Mouse (Mus musculus) liver, embryonic 12.5 days (tissue): ENCODE measurements around the gene Mlh1. TPM values are rescaled to one million over a fixed set of nuclear protein-coding genes. Genes with fewer than 3 reads are reported as not detected.

ENCODE experiments used
- ATAC-seq: fragments of 200-750 bp; cut with Nextera tagmentation; 2 replicates; pipeline ENCODE4 v1.8.0; 2017; ENCODE audit warnings: moderate number of reproducible peaks, mild to moderate bottlenecking, moderate library complexity
- H3K27ac ChIP-seq: fragments of 300-500 bp; sonication (generic); 2 replicates; pipeline ENCODE4 v1.5.1; 2016; ENCODE audit warnings: mild to moderate bottlenecking
- H3K27me3 ChIP-seq: fragments of 300-500 bp; sonication (generic); replicated peaks from 2 replicates; pipeline ENCODE4 v1.6.1; 2016; ENCODE audit warnings: mild to moderate bottlenecking, moderate library complexity
- H3K36me3 ChIP-seq: fragments of 300-500 bp; sonication (generic); 2 replicates; pipeline ENCODE4 v1.6.1; 2016; ENCODE audit warnings: mild to moderate bottlenecking, moderate library complexity
- H3K4me1 ChIP-seq: fragments of 300-500 bp; sonication (generic); 2 replicates; pipeline ENCODE4 v1.6.1; 2016
- H3K4me2 ChIP-seq: fragments of 300-500 bp; sonication (generic); 2 replicates; pipeline ENCODE4 v1.6.1; 2016; ENCODE audit warnings: mild to moderate bottlenecking, moderate library complexity
- H3K4me3 ChIP-seq: fragments of 300-500 bp; sonication (generic); 2 replicates; pipeline ENCODE4 v1.5.1; 2016; ENCODE audit warnings: mild to moderate bottlenecking, moderate library complexity
- H3K9ac ChIP-seq: fragments of 300-500 bp; sonication (generic); 2 replicates; pipeline ENCODE4 v1.6.1; 2016; ENCODE audit warnings: mild to moderate bottlenecking, moderate library complexity
- H3K9me3 ChIP-seq: fragments of 300-500 bp; sonication (generic); replicated peaks from 2 replicates; pipeline ENCODE4 v1.6.1; 2016; ENCODE audit warnings: mild to moderate bottlenecking, moderate library complexity
- WGBS: fragments of 180-500 bp; shearing (Covaris S2); methylation state at CpG from one replicate; pipeline ENCODE4 v1.1.7; 2016; ENCODE audit not compliant: insufficient replicate concordance; 5-methylcytosine and 5-hydroxymethylcytosine counted together
- polyA plus RNA-seq: library from polyadenylated mRNA; unstranded; fragments of >200 nt; fragmentation: Nextera tagmentation; extraction: Ambion mirVana; gene quantifications from 2 replicates; pipeline ENCODE4 v1.2.1, GENCODE M21; 2016

Gene Mlh1
- polyA plus RNA-seq, 1 experiment from 2014 or later, result 35.8 TPM

DNA sequence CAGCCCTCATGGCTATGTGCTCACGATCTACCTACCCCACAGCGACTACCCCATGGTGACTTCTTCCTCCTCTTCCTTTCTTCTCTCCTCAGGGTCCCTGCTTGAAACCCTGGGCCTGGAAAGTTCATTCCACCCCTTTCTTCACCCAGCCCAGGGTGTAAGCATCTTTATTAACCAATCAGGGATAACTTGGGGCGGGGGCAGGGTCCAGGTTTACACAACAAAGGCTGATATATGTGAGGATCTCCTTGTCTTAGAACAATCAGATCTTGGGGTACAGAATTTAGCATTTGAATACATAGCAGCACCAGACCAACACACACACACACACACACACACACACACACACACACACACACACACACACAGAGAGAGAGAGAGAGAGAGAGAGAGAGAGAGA lies 13.5 kb upstream of the Mlh1 start:
- no peak overlapping the region for H3K27ac ChIP-seq
- no peak for ATAC-seq
- H3K4me2 ChIP-seq, result no peak overlapping the region
- H3K27me3 ChIP-seq, result no peaks in the 10 kb centered on the region
- H3K9me3 ChIP-seq, result no peaks in the 10 kb centered on the region
- H3K9ac ChIP-seq, result no peak overlapping the region
- no peak overlapping the region for H3K4me3 ChIP-seq
- H3K36me3 ChIP-seq, result no peaks in the 10 kb centered on the region
- H3K4me1 ChIP-seq, result peaks cover 11% of the 10 kb centered on the region
- 39% methylated on average over 3 of the region's 3 CpGs for WGBS

DNA sequence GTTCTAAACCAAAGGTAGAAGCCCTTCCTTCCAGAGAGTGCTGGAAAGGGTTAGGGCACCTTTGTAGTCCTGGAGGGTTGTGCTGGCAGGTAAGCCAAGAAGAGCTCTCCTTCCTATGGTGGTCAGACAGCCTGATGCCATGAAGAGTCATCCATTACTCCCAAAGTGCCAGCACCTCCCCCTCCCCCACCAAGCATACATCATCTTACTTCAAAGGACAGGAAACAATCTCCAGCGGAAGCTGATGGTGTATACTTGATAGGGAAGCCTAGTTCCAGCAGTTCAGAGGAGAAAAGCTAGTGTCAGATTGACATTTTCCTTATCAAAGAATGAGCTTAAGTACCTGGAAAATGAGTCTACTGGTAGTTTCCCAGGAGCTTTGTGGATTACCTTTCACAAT lies 3.6 kb upstream of the Mlh1 start:
- Histone ChIP-seq H3K4me1 (peaks cover 51% of the 10 kb centered on the region), H3K9me3 (no peaks in the 10 kb centered on the region), H3K4me2 (peak overlapping the region; percentile 89), H3K27ac (no peak overlapping the region), H3K36me3 (peaks cover 53% of the 10 kb centered on the region), H3K4me3 (peak overlapping the region; percentile 28), H3K9ac (0 out of 2 replicates have a peak overlapping the region, but pooled peaks have one; percentile 17), H3K27me3 (no peaks in the 10 kb centered on the region)
- WGBS, result 21% methylated on average over 1 of the region's 1 CpGs
- no peak for ATAC-seq

DNA sequence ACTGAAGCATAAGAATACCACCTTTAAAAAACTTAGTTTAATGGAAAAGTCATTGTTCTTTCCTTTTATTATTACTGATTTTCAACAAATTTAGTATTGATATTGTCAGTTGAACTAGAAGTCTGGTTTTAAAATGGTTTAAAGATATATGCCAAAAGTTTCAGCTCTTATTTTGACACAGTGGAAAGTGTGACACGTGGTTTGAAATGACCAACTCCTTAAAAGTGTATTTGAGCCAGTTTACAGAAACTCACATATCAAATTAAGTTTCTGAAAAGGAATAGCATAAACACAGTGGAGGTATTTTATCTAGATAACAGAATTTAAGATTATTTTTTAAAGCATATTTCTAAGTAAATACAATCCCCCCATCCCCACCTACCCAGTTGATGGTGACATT lies 2.4 kb upstream of the Mlh1 start:
- 87% methylated on average over 1 of the region's 1 CpGs for WGBS
- peaks cover 61% of the 10 kb centered on the region for H3K4me1 ChIP-seq
- no peak for ATAC-seq

DNA sequence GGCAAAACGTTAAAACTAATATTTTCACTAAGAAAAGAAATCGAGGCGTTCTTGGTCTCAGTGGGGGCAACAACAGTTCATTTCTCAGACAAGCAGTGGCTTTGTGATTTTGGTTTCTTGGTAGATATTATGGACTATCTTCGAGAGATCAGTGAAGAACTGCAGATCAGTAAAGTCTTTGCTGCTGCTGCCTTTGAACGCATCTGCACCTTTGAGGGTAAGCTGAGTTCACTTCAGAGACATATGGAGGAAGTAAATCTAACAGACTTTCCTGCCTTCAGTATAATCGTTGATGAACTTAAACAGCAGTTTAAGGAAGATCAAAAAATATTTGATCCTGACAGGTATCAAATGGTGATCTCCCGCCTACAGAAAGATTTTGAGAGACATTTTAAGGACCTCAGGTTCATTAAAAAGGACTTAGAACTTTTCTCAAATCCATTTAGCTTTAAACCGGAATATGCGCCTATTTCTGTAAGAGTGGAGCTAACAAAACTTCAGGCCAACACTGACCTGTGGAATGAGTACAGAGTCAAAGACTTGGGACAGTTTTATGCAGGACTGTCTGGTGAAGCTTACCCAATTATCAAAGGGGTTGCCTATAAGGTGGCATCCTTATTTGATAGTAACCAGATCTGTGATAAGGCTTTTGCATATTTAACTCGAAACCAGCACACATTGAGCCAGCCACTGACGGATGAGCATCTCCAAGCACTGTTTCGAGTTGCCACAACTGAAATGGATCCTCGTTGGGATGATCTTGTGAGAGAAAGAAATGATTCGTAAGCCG lies 1.6 kb upstream of the Mlh1 start:
- Histone ChIP-seq H3K9me3 (no peaks in the 10 kb centered on the region), H3K36me3 (peaks cover 36% of the 10 kb centered on the region), H3K9ac (peak overlapping the region; percentile 97), H3K27me3 (no peaks in the 10 kb centered on the region), H3K4me1 (peaks cover 61% of the 10 kb centered on the region), H3K27ac (peak overlapping the region; percentile 99), H3K4me2 (peak overlapping the region; percentile 89), H3K4me3 (peak overlapping the region; percentile 92)
- no peak for ATAC-seq
- 63% methylated on average over 15 of the region's 15 CpGs for whole genome bisulfite sequencing

More for the DNA sequence above, 2.4 kb upstream of the Mlh1 start:
- peak overlapping the region; percentile 92 for H3K4me3 ChIP-seq
- H3K36me3 ChIP-seq, result peaks cover 44% of the 10 kb centered on the region
- H3K27ac ChIP-seq, result no peak overlapping the region
- no peaks in the 10 kb centered on the region for H3K9me3 ChIP-seq
- peak overlapping the region; percentile 89 for H3K4me2 ChIP-seq
- H3K27me3 ChIP-seq, result no peaks in the 10 kb centered on the region
- H3K9ac ChIP-seq, result peak overlapping the region; percentile 97; the same call in 1 of the 2 replicates

DNA sequence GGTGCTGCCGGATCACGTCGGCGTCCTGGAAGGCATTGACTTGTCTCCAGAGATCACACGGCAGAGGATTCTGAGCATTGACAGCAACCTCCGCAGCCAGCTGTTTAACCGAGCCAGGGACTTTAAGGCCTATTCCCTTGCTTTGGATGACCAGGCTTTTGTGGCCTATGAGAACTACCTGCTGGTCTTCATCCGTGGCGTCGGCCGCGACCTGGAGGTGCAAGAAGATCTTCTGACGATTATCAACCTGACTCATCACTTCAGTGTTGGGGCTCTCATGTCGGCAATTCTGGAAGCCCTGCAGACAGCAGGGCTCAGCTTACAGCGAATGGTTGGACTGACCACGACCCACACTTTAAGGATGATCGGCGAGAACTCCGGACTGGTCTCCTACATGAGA lies 765 bp upstream of the Mlh1 start:
- Histone ChIP-seq H3K27ac (peak overlapping the region; percentile 99), H3K4me2 (peak overlapping the region; percentile 89), H3K9me3 (no peaks in the 10 kb centered on the region), H3K4me3 (peak overlapping the region; percentile 92), H3K36me3 (peaks cover 36% of the 10 kb centered on the region), H3K9ac (peak overlapping the region; percentile 97), H3K4me1 (peaks cover 61% of the 10 kb centered on the region), H3K27me3 (no peaks in the 10 kb centered on the region)
- ATAC-seq, result no peak
- 7% methylated on average over 19 of the region's 19 CpGs for WGBS

DNA sequence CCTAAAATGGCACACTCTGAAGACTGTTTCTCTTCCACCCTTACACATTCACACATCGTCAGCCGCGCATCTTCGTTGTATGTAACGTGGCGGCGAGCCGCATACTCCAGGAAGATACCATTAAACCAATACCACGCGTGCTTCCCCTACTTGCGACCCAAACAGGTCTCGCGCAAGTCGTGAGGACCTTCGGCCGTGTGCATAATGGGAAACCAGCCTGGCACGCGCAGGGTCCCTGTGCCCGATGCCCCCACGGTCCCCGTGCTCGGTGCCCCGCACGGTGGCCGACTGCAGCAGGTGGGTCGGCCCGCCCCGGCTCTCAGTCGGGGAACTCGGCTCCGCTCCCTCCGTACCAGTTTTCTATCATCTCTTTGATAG lies 546 bp downstream of the Mlh1 start:
- peak overlapping the region; percentile 69 for H3K4me2 ChIP-seq
- no peaks in the 10 kb centered on the region for H3K27me3 ChIP-seq
- H3K4me3 ChIP-seq, result peak overlapping the region; percentile 92
- ATAC-seq, result peak; percentile 48
- peak overlapping the region; percentile 89 for H3K9ac ChIP-seq
- no peaks in the 10 kb centered on the region for H3K9me3 ChIP-seq
- peak overlapping the region; percentile 94 for H3K27ac ChIP-seq
- WGBS, result under 1% methylated on average over 32 of the region's 32 CpGs
- peaks cover 53% of the 10 kb centered on the region for H3K4me1 ChIP-seq
- H3K36me3 ChIP-seq, result peaks cover 37% of the 10 kb centered on the region

DNA sequence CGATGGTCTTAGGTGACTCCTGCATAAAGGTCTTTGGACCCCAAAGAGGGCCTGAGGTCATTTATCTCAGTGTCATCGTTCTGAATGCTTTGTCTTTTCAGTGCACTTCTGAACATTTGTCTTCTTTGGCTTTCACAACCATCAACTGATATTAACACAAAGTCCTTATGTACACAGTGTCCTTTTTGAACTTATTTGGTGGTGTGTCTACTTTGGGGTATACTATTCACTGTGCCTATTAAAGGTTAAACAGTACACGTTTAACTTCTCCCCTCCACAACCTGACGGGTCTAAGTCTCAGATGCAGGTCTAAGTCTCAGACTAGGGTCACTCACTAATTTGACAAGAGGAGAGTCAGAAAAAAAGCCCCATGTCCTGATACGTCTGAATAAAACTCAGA lies 985 bp downstream of the Mlh1 start:
- no peak for ATAC-seq
- H3K36me3 ChIP-seq, result peaks cover 42% of the 10 kb centered on the region
- H3K27me3 ChIP-seq, result no peaks in the 10 kb centered on the region
- 4% methylated on average over 5 of the region's 5 CpGs for WGBS
- peak overlapping the region; percentile 92 for H3K4me3 ChIP-seq
- peak overlapping the region; percentile 94 for H3K27ac ChIP-seq
- H3K9me3 ChIP-seq, result no peaks in the 10 kb centered on the region
- peaks cover 48% of the 10 kb centered on the region for H3K4me1 ChIP-seq
- peak overlapping the region; percentile 89 for H3K9ac ChIP-seq
- peak overlapping the region; percentile 69 for H3K4me2 ChIP-seq

DNA sequence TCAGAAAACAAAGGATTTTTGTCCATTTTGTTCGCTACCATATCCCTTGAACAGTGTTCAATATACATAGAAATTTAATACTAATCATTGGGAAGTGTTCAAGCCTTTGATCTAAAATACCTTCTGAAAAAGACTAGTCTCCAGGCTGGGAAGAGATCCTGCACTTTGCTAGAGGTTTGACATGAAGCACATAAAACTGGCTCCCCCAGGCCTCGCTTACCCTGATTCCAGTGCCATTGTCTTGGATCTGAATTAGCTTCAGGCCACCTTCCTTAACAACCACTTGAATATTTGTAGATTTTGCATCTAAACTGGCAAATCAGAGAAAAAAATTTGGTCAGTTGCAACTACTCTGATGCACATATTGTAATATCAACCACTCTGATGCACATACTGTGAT lies 3.6 kb downstream of the Mlh1 start:
- H3K27ac ChIP-seq, result no peak overlapping the region
- peaks cover 22% of the 10 kb centered on the region for H3K4me1 ChIP-seq
- ATAC-seq, result no peak
- H3K9ac ChIP-seq, result no peak overlapping the region
- H3K27me3 ChIP-seq, result no peaks in the 10 kb centered on the region
- peaks cover 51% of the 10 kb centered on the region for H3K36me3 ChIP-seq
- no peak overlapping the region for H3K4me3 ChIP-seq
- no peak overlapping the region for H3K4me2 ChIP-seq
- WGBS, result 93% methylated on average over 2 of the region's 2 CpGs
- no peaks in the 10 kb centered on the region for H3K9me3 ChIP-seq

DNA sequence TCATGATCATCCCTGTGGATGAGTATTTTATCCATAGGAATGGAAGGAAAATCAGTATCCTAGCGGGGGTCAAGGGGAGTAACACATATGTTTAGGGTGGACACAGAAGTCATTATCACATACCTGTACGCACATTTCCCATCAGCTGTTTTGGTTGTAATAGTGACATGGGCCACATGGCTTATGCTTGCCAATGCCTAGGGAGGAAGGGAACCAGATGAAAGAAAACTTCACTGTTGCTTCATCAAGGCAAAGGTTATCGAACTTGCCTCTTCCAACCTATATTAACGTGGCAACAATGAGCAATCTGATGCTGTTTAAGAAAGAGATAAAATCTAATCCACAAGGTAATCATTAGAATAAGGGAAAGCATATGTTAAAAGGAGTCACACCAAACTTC lies 10.2 kb downstream of the Mlh1 start:
- Histone ChIP-seq H3K4me3 (no peak overlapping the region), H3K27me3 (no peaks in the 10 kb centered on the region), H3K9ac (no peak overlapping the region), H3K27ac (no peak overlapping the region), H3K9me3 (no peaks in the 10 kb centered on the region), H3K4me1 (no peaks in the 10 kb centered on the region), H3K36me3 (peaks cover 93% of the 10 kb centered on the region), H3K4me2 (no peak overlapping the region)
- WGBS, result 82% methylated on average over 4 of the region's 4 CpGs
- ATAC-seq, result no peak

DNA sequence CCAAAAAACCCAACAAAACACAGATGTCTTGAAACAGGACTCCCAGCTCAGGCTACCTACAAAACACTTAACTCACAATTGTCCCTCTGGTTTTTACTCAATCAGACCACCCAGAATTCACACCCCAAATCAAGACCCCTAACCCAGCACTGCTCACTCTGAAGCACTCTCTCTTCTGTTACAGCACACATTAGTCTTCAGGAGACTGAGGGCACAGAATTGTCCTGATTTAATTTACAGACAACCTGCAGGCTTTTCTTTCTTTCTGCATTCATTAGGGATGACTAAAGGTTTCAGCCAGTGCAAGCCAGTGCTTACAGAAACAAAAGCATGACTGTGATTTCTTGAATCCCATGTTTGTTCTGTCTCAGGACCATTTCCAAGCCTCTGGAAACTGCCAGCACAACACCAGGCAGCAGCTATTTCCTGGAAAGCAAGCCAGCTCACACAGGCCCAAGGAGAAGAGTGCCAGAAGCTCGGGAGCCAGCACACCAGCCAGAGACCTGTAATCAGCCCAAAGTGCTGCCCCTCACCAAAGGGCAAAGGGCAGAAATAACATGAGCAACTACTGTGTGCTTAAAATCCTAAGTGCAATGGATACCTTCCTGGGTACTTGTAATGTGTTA lies 11.1 kb downstream of the Mlh1 start:
- no peak for ATAC-seq
- H3K9me3 ChIP-seq, result no peaks in the 10 kb centered on the region
- H3K9ac ChIP-seq, result no peak overlapping the region
- no peaks in the 10 kb centered on the region for H3K4me1 ChIP-seq
- H3K27me3 ChIP-seq, result no peaks in the 10 kb centered on the region
- H3K27ac ChIP-seq, result no peak overlapping the region
- no peak overlapping the region for H3K4me2 ChIP-seq
- peaks cover 92% of the 10 kb centered on the region for H3K36me3 ChIP-seq
- WGBS, result 56% methylated on average over 1 of the region's 1 CpGs
- H3K4me3 ChIP-seq, result no peak overlapping the region

DNA sequence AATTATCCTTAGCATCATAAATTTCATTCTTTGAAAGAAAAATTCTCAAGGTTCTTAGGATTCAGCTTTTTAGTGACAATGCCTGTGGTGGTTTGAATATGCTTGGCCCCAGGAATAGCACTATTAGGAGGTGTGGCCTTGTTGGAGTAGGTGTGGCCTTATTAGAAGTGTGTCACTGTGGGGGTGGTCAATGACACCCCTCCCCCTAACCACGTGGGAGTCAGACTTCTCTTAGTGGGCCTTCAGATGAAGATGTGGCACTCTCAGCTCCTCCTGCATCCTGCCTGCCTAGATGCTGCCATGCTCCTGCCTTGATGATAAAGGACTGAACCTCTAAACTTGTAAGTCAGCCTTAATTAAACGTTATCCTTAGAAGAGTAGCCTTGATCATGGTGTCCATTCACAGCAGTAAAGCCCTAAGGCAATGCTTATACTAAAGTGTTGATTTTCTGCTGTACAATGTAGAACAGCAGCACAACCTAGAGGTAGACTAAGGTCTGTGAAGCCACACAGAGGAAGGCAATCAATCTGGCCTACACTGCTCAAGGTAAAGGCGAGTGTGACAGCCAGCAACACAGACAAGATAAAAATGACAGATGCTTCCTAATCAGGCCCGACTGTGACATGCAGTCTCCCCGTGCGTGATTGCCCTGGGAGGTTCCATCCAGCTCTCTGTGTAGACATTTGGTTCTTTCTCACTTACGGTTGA lies 19.3 kb downstream of the Mlh1 start:
- no peak for ATAC-seq
- Histone ChIP-seq H3K27ac (no peak overlapping the region), H3K4me2 (no peak overlapping the region), H3K4me3 (no peak overlapping the region), H3K27me3 (no peaks in the 10 kb centered on the region), H3K9me3 (no peaks in the 10 kb centered on the region), H3K9ac (no peak overlapping the region), H3K36me3 (peaks cover 97% of the 10 kb centered on the region), H3K4me1 (peaks cover 8% of the 10 kb centered on the region)
- WGBS, result 56% methylated on average over 7 of the region's 7 CpGs

DNA sequence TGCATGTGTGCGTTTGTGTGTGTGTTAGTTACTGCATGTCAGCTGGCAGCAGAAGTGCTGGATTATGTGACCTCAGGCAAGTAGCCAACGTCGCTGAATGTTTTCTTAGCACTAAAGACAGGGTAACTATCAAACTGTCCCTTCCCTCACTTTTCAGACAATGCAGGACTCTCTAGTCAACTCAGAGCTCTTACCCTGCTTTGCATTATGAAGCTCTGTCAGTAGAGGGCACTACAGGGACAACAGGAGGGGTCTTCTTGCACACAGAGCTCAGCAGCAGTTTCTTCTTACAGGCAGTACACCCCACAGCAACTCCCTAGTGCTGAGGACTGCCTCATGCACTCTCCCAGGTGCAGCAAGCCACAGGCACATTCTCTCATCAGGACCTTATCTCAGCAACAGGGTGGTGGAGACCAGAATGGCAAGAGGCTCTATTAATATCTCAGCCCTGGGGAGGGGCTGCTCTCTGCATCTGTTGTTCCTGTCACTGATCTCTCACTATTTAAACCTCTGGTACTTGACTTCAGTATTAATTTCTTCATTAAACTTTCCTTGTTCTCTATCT lies 23.8 kb downstream of the Mlh1 start:
- Histone ChIP-seq H3K4me2 (no peak overlapping the region), H3K9ac (no peak overlapping the region), H3K4me1 (peaks cover 8% of the 10 kb centered on the region), H3K36me3 (peaks cover 91% of the 10 kb centered on the region), H3K4me3 (no peak overlapping the region), H3K9me3 (no peaks in the 10 kb centered on the region), H3K27ac (no peak overlapping the region), H3K27me3 (no peaks in the 10 kb centered on the region)
- 85% methylated on average over 3 of the region's 3 CpGs for WGBS
- ATAC-seq, result peak; percentile 51; the same call in 1 of the 2 replicates
